Mouse (Mus musculus): ENCODE results near the gene Gm10428. TPM values are rescaled to one million over a fixed set of nuclear protein-coding genes. Genes with fewer than 3 reads are reported as not detected.
A peak's percentile ranks its signal among the peaks of the same experiment; 100 is the strongest.

Gene Gm10428
- total and polyA plus RNA-seq, 2 experiments from 2014 or later: not detected

GRCm38 (mm10) chr11:62756456-62757142 is 3.7 kb downstream of the Gm10428 start:
- ATAC-seq (ENCODE audit: insufficient read depth, low read depth) (peak; percentile 100), DNase-seq (ENCODE audit: low spot score) (peak; percentile 98)
- H3K27ac ChIP-seq (ENCODE audit: low read depth): no peak overlapping the region
- peaks cover 10% of the 10 kb centered on the region for H3K4me1 ChIP-seq (ENCODE audit: control insufficient read depth, insufficient read depth)
- H3K4me2 ChIP-seq (ENCODE audit: low read depth, low read length): peak overlapping the region; percentile 50
- 7% methylated on average over 36 of the region's 36 CpGs for WGBS
- TF ChIP-seq EP300 (IDR thresholded peaks at IDR 0.05; ENCODE audit: low read depth) (no peak), CTCF (IDR thresholded peaks at IDR 0.05; ENCODE audit: low read depth) (peak; percentile 94)
- H3K4me3 ChIP-seq (ENCODE audit: low read depth, low read length): peak overlapping the region; percentile 20; the same call in 1 of the 2 replicates
- no peaks in the 10 kb centered on the region for H3K36me3 ChIP-seq (replicated peaks; ENCODE audit: control insufficient read depth, insufficient read depth, low read length)
- H3K9ac ChIP-seq (replicated peaks; ENCODE audit: low read depth, low read length): no peak overlapping the region
- H3K27me3 ChIP-seq (ENCODE audit: control insufficient read depth, insufficient read depth, low read length): no peaks in the 10 kb centered on the region; the same call in 1 of the 2 replicates
- no peaks in the 10 kb centered on the region for H3K9me3 ChIP-seq (replicated peaks; ENCODE audit: control insufficient read depth, low read length)

- H3K36me3 ChIP-seq (replicated peaks; ENCODE audit: control insufficient read depth, insufficient read depth, low read length): no peaks in the 10 kb centered on the region
- peak overlapping the region; percentile 50 for H3K4me2 ChIP-seq (ENCODE audit: low read depth, low read length)
- DNase-seq (ENCODE audit: low spot score) (no peak), ATAC-seq (ENCODE audit: insufficient read depth, low read depth) (peak; percentile 24)
- peak overlapping the region; percentile 20; the same call in 1 of the 2 replicates for H3K4me3 ChIP-seq (ENCODE audit: low read depth, low read length)
- H3K4me1 ChIP-seq (ENCODE audit: control insufficient read depth, insufficient read depth): peaks cover 15% of the 10 kb centered on the region
- TF ChIP-seq EP300 (IDR thresholded peaks at IDR 0.05; ENCODE audit: low read depth) (no peak), CTCF (IDR thresholded peaks at IDR 0.05; ENCODE audit: low read depth) (no peak)
- no peak overlapping the region for H3K9ac ChIP-seq (replicated peaks; ENCODE audit: low read depth, low read length)
- H3K9me3 ChIP-seq (replicated peaks; ENCODE audit: control insufficient read depth, low read length): no peaks in the 10 kb centered on the region
- 7% methylated on average over 7 of the region's 7 CpGs for WGBS
- H3K27ac ChIP-seq (ENCODE audit: low read depth): no peak overlapping the region
- no peaks in the 10 kb centered on the region; the same call in 1 of the 2 replicates for H3K27me3 ChIP-seq (ENCODE audit: control insufficient read depth, insufficient read depth, low read length)
Measured at GRCm38 (mm10) chr11:62757143-62757507, 4.2 kb downstream of the Gm10428 start.

- ATAC-seq (ENCODE audit: insufficient read depth, low read depth): no peak
Measured at GRCm38 (mm10) chr11:62757906-62758305, 5.0 kb downstream of the Gm10428 start.

DNA sequence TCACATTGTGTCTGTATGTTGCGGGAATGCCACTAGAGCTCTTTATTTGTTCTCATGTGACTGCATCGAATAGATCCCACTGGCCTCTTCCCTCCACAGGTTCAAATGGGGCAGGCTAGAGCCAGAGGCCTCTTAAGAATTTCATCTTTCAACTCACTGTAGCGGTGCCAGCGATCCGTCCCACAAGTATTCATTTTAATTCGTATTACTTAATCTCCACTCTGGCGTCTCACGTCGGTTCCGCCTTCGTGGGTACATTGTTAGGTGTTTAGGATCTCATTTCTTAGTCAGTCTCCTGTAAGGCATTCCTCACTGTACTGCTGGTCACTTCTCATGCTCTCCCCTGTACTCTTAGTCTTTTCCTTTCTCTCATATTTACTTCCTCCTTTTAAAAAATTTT is 5.6 kb downstream of the Gm10428 start:
- no peak overlapping the region for H3K27ac ChIP-seq (ENCODE audit: low read depth)
- no peaks in the 10 kb centered on the region for H3K36me3 ChIP-seq (replicated peaks; ENCODE audit: control insufficient read depth, insufficient read depth, low read length)
- no peak overlapping the region for H3K9ac ChIP-seq (replicated peaks; ENCODE audit: low read depth, low read length)
- DNase-seq (ENCODE audit: low spot score) (no peak), ATAC-seq (ENCODE audit: insufficient read depth, low read depth) (no peak)
- H3K4me2 ChIP-seq (ENCODE audit: low read depth, low read length): no peak overlapping the region
- no peak for TF ChIP-seq CTCF (IDR thresholded peaks at IDR 0.05; ENCODE audit: low read depth)
- no peaks in the 10 kb centered on the region for H3K9me3 ChIP-seq (replicated peaks; ENCODE audit: control insufficient read depth, low read length)
- peaks cover 15% of the 10 kb centered on the region for H3K4me1 ChIP-seq (ENCODE audit: control insufficient read depth, insufficient read depth)
- no peaks in the 10 kb centered on the region; the same call in 1 of the 2 replicates for H3K27me3 ChIP-seq (ENCODE audit: control insufficient read depth, insufficient read depth, low read length)
- no peak overlapping the region for H3K4me3 ChIP-seq (ENCODE audit: low read depth, low read length)
- WGBS: 90% methylated on average over 11 of the region's 11 CpGs

More at GRCm38 (mm10) chr11:62757906-62758305, 5.0 kb downstream of the Gm10428 start:
- H3K4me3 ChIP-seq (ENCODE audit: low read depth, low read length): no peak overlapping the region
- WGBS: 75% methylated on average over 6 of the region's 6 CpGs
- no peak for DNase-seq (ENCODE audit: low spot score)
- no peak overlapping the region for H3K27ac ChIP-seq (ENCODE audit: low read depth)
- peaks cover 15% of the 10 kb centered on the region for H3K4me1 ChIP-seq (ENCODE audit: control insufficient read depth, insufficient read depth)
- no peak overlapping the region for H3K9ac ChIP-seq (replicated peaks; ENCODE audit: low read depth, low read length)
- no peaks in the 10 kb centered on the region for H3K36me3 ChIP-seq (replicated peaks; ENCODE audit: control insufficient read depth, insufficient read depth, low read length)
- H3K9me3 ChIP-seq (replicated peaks; ENCODE audit: control insufficient read depth, low read length): no peaks in the 10 kb centered on the region
- H3K27me3 ChIP-seq (ENCODE audit: control insufficient read depth, insufficient read depth, low read length): no peaks in the 10 kb centered on the region; the same call in 1 of the 2 replicates
- no peak for TF ChIP-seq CTCF (IDR thresholded peaks at IDR 0.05; ENCODE audit: low read depth)
- TF ChIP-seq EP300 (IDR thresholded peaks at IDR 0.05; ENCODE audit: low read depth): no peak
- no peak overlapping the region for H3K4me2 ChIP-seq (ENCODE audit: low read depth, low read length)

GRCm38 (mm10) chr11:62760755-62761457 is 8.0 kb downstream of the Gm10428 start:
- H3K27me3 ChIP-seq (ENCODE audit: control insufficient read depth, insufficient read depth, low read length): no peaks in the 10 kb centered on the region; the same call in 1 of the 2 replicates
- H3K9ac ChIP-seq (replicated peaks; ENCODE audit: low read depth, low read length): no peak overlapping the region
- DNase-seq (ENCODE audit: low spot score) (no peak), ATAC-seq (ENCODE audit: insufficient read depth, low read depth) (no peak)
- no peaks in the 10 kb centered on the region for H3K9me3 ChIP-seq (replicated peaks; ENCODE audit: control insufficient read depth, low read length)
- peaks cover 15% of the 10 kb centered on the region for H3K4me1 ChIP-seq (ENCODE audit: control insufficient read depth, insufficient read depth)
- 58% methylated on average over 9 of the region's 9 CpGs for WGBS
- TF ChIP-seq EP300 (IDR thresholded peaks at IDR 0.05; ENCODE audit: low read depth) (no peak), CTCF (IDR thresholded peaks at IDR 0.05; ENCODE audit: low read depth) (no peak)
- H3K4me2 ChIP-seq (ENCODE audit: low read depth, low read length): peak overlapping the region; percentile 14; the same call in 1 of the 2 replicates
- H3K36me3 ChIP-seq (replicated peaks; ENCODE audit: control insufficient read depth, insufficient read depth, low read length): no peaks in the 10 kb centered on the region
- H3K27ac ChIP-seq (ENCODE audit: low read depth): no peak overlapping the region
- no peak overlapping the region for H3K4me3 ChIP-seq (ENCODE audit: low read depth, low read length)
